Comparison of ENCODE assay signal across 8 mouse cellular contexts in genomic region chr19:9993036-9993656, GRCm38 (mm10). TPM values are rescaled to one million over a fixed set of nuclear protein-coding genes. Genes with fewer than 3 reads are reported as not detected.
A peak's percentile ranks its signal among the peaks of the same experiment; 100 is the strongest.
DNase-seq lines count a peak whose midpoint lies in the region; ATAC-seq and TF ChIP-seq lines count a peak whose summit lies in the region.

No protein-coding gene starts in this region.

- peak overlapping the region; percentile 40 for H3K4me3 ChIP-seq in erythroblast, embryonic 14.5 days (replicated peaks)
- peak overlapping the region; percentile 24 for H3K4me3 ChIP-seq in heart, embryonic 12.5 days
- H3K4me3 ChIP-seq in kidney, embryonic 16.5 days (ENCODE audit: low read length) = peak overlapping the region; percentile 32
- no peak overlapping the region for H3K4me3 ChIP-seq in liver, adult 2 months (ENCODE audit: insufficient read depth, low read depth, low read length)

- WGBS in heart, embryonic 12.5 days = 6% methylated on average over 17 of the region's 17 CpGs
- 4% methylated on average over 17 of the region's 17 CpGs for WGBS in kidney, embryonic 16.5 days
- 6% methylated on average over 17 of the region's 17 CpGs for WGBS in liver, adult 2 months

- H3K4me1 ChIP-seq in erythroblast, embryonic 14.5 days (ENCODE audit: control insufficient read depth) = peaks cover 58% of the 10 kb centered on the region
- peaks cover 9% of the 10 kb centered on the region for H3K4me1 ChIP-seq in heart, embryonic 12.5 days (replicated peaks)
- H3K4me1 ChIP-seq in kidney, embryonic 16.5 days (ENCODE audit: insufficient read depth, low read length) = peaks cover 9% of the 10 kb centered on the region; the same call in 1 of the 2 replicates
- peaks cover 9% of the 10 kb centered on the region for H3K4me1 ChIP-seq in liver, adult 2 months (ENCODE audit: control insufficient read depth, insufficient read depth, low read length)

- peak; percentile 86 for TF ChIP-seq CTCF in brain, embryonic 14.5 days (IDR thresholded peaks at IDR 0.05; ENCODE audit: borderline replicate concordance, extremely low read depth, insufficient read depth, insufficient read length)
- peak; percentile 83 for TF ChIP-seq CTCF in liver, adult 2 months (IDR thresholded peaks at IDR 0.05; ENCODE audit: low read depth, low read length)

- H3K27ac ChIP-seq in heart, embryonic 12.5 days (ENCODE audit: poor library complexity, severe bottlenecking) = no peak overlapping the region
- H3K27ac ChIP-seq in kidney, embryonic 16.5 days (ENCODE audit: low read length) = no peak overlapping the region
- H3K27ac ChIP-seq in liver, adult 2 months (replicated peaks; ENCODE audit: insufficient read depth, low read depth, low read length) = no peak overlapping the region

- no peaks in the 10 kb centered on the region for H3K9me3 ChIP-seq in erythroblast, embryonic 14.5 days (ENCODE audit: control insufficient read depth, low read length)
- no peaks in the 10 kb centered on the region for H3K9me3 ChIP-seq in heart, embryonic 12.5 days (replicated peaks)
- H3K9me3 ChIP-seq in kidney, embryonic 16.5 days (ENCODE audit: low read length) = no peaks in the 10 kb centered on the region

- no peaks in the 10 kb centered on the region; the same call in 1 of the 2 replicates for H3K27me3 ChIP-seq in erythroblast, embryonic 14.5 days (ENCODE audit: control insufficient read depth)
- H3K27me3 ChIP-seq in heart, embryonic 12.5 days (replicated peaks) = no peaks in the 10 kb centered on the region
- H3K27me3 ChIP-seq in kidney, embryonic 16.5 days (ENCODE audit: insufficient read depth, low read length) = no peaks in the 10 kb centered on the region
- no peaks in the 10 kb centered on the region for H3K27me3 ChIP-seq in liver, adult 2 months (ENCODE audit: control insufficient read depth, insufficient read depth, low read length)

- DNase-seq in B cell, adult 2 months = peak; percentile 91 to 93
- peak; percentile 87 for DNase-seq in brain, embryonic 14.5 days (ENCODE audit: low read depth)
- DNase-seq in liver, adult 2 months (ENCODE audit: extremely low read depth, low read depth, low spot score) = peak; percentile 38
- peak; percentile 68 to 75 for DNase-seq in spleen, postnatal 36 days (ENCODE audit: low spot score in 2 of 2)

- TF ChIP-seq POLR2A in brain, embryonic 14.5 days (IDR thresholded peaks at IDR 0.05; ENCODE audit: borderline replicate concordance, extremely low read depth, insufficient read depth, insufficient read length, poor library complexity, severe bottlenecking) = no peak
- no peak for TF ChIP-seq POLR2A in liver, adult 2 months (IDR thresholded peaks at IDR 0.05; ENCODE audit: extremely low read depth, insufficient read depth, low read length)

- H3K4me2 ChIP-seq in heart, embryonic 12.5 days = peak overlapping the region; percentile 64
- H3K4me2 ChIP-seq in kidney, embryonic 16.5 days (replicated peaks; ENCODE audit: low read depth, low read length) = peak overlapping the region; percentile 52

- peak; percentile 75 for ATAC-seq in heart, embryonic 12.5 days (ENCODE audit: insufficient number of reproducible peaks, low FRiP score)
- ATAC-seq in kidney, embryonic 16.5 days (ENCODE audit: low FRiP score, low TSS enrichment) = peak; percentile 90
- peak; percentile 69 for ATAC-seq in monocyte, adult 5-6 weeks (replicated peaks; ENCODE audit: insufficient number of reproducible peaks, low FRiP score, low TSS enrichment, poor library complexity, severe bottlenecking)

- H3K79me2 ChIP-seq in liver, adult 2 months (ENCODE audit: control insufficient read depth, insufficient read depth, low read length) = no peaks in the 10 kb centered on the region

- H3K9ac ChIP-seq in heart, embryonic 12.5 days = peak overlapping the region; percentile 10
- H3K9ac ChIP-seq in kidney, embryonic 16.5 days (replicated peaks; ENCODE audit: low read length) = peak overlapping the region; percentile 43
- 0 out of 2 replicates have a peak overlapping the region, but pooled peaks have one; percentile 3 for H3K9ac ChIP-seq in liver, adult 2 months (ENCODE audit: low read depth, low read length)

- H3K36me3 ChIP-seq in erythroblast, embryonic 14.5 days (ENCODE audit: control insufficient read depth) = peaks cover 1% of the 10 kb centered on the region
- no peaks in the 10 kb centered on the region for H3K36me3 ChIP-seq in heart, embryonic 12.5 days
- no peaks in the 10 kb centered on the region for H3K36me3 ChIP-seq in kidney, embryonic 16.5 days (ENCODE audit: insufficient read depth, low read length)
- no peaks in the 10 kb centered on the region for H3K36me3 ChIP-seq in liver, adult 2 months (ENCODE audit: control insufficient read depth, insufficient read depth, low read length)

RNA-seq across cellular contexts. Expression of gene Best1, which starts 8.3 kb away (rescaled TPM):
- 1.2 and 1.4 TPM in 2 replicates for polyA plus RNA-seq in brain, embryonic 14.5 days (2012; rRNA removed)
- not detected in 2 replicates for polyA plus RNA-seq in erythroblast, embryonic 14.5 days (2012)
- polyA plus RNA-seq in heart, embryonic 12.5 days (2016; fragmentation: Nextera tagmentation; extraction: Ambion mirVana) = 0.32 and 0.34 TPM in 2 replicates
- polyA plus RNA-seq in kidney, embryonic 16.5 days (2015; fragmentation: Nextera tagmentation; extraction: Ambion mirVana) = 1.4 and 1.9 TPM in 2 replicates
- total RNA-seq in liver, adult 2 months (2014; rRNA removed) = not detected in 2 replicates
- polyA plus RNA-seq in liver, adult 2 months (2012; rRNA removed) = 0.05 TPM in 1 of 2 replicates, not detected in the other
- total RNA-seq in monocyte, adult 5-6 weeks (2017) = 0.21 TPM in 1 of 3 replicates, not detected in the others

RNA-seq across cellular contexts. Expression of gene Rab3il1, which starts 8.3 kb away (rescaled TPM):
- 19.5 and 20.0 TPM in 2 replicates for polyA plus RNA-seq in brain, embryonic 14.5 days (2012; rRNA removed)
- polyA plus RNA-seq in erythroblast, embryonic 14.5 days (2012) = 90.0 and 90.9 TPM in 2 replicates
- 38.0 and 39.7 TPM in 2 replicates for polyA plus RNA-seq in heart, embryonic 12.5 days (2016; fragmentation: Nextera tagmentation; extraction: Ambion mirVana)
- polyA plus RNA-seq in kidney, embryonic 16.5 days (2015; fragmentation: Nextera tagmentation; extraction: Ambion mirVana) = 32.0 and 34.6 TPM in 2 replicates
- total RNA-seq in liver, adult 2 months (2014; rRNA removed) = 3.1 and 4.0 TPM in 2 replicates
- polyA plus RNA-seq in liver, adult 2 months (2012; rRNA removed) = 3.1 and 3.8 TPM in 2 replicates
- total RNA-seq in monocyte, adult 5-6 weeks (2017) = 0.39 to 3.0 TPM in 2 of 3 replicates, not detected in the other

RNA-seq across cellular contexts. Expression of gene Fth1, which starts 12.7 kb away (rescaled TPM):
- polyA plus RNA-seq in brain, embryonic 14.5 days (2012; rRNA removed) = 574 and 777 TPM in 2 replicates
- 1,886 and 6,516 TPM in 2 replicates for polyA plus RNA-seq in erythroblast, embryonic 14.5 days (2012)
- polyA plus RNA-seq in heart, embryonic 12.5 days (2016; fragmentation: Nextera tagmentation; extraction: Ambion mirVana) = 2,254 and 2,412 TPM in 2 replicates
- polyA plus RNA-seq in kidney, embryonic 16.5 days (2015; fragmentation: Nextera tagmentation; extraction: Ambion mirVana) = 1,651 and 1,666 TPM in 2 replicates
- 1,154 and 1,241 TPM in 2 replicates for total RNA-seq in liver, adult 2 months (2014; rRNA removed)
- 7,340 and 8,771 TPM in 2 replicates for polyA plus RNA-seq in liver, adult 2 months (2012; rRNA removed)
- 676 to 886 TPM (median 682 TPM) in 3 replicates for total RNA-seq in monocyte, adult 5-6 weeks (2017)

RNA-seq across cellular contexts. Expression of gene Fads3, which starts 48.2 kb away (rescaled TPM):
- 42.8 and 44.8 TPM in 2 replicates for polyA plus RNA-seq in brain, embryonic 14.5 days (2012; rRNA removed)
- polyA plus RNA-seq in erythroblast, embryonic 14.5 days (2012) = 11.1 and 13.7 TPM in 2 replicates
- polyA plus RNA-seq in heart, embryonic 12.5 days (2016; fragmentation: Nextera tagmentation; extraction: Ambion mirVana) = 40.7 and 45.2 TPM in 2 replicates
- polyA plus RNA-seq in kidney, embryonic 16.5 days (2015; fragmentation: Nextera tagmentation; extraction: Ambion mirVana) = 30.1 and 36.5 TPM in 2 replicates
- total RNA-seq in liver, adult 2 months (2014; rRNA removed) = 1.4 and 2.8 TPM in 2 replicates
- polyA plus RNA-seq in liver, adult 2 months (2012; rRNA removed) = 4.8 TPM in 2 replicates
- 1.1 TPM in 1 of 3 replicates, not detected in the others for total RNA-seq in monocyte, adult 5-6 weeks (2017)

Comparison
In these comparisons a context has a peak if more than half of its experiments do, and no peak if none do; other contexts are left out.
1. DNase-seq: peak in every context shown above with its lines; median percentile 92 in B cell, adult 2 months; 87 in brain, embryonic 14.5 days; 72 in spleen, postnatal 36 days; 38 in liver, adult 2 months.